Mouse (Mus musculus) leukemia stem cell, adult 10-12 weeks (primary cell): ENCODE results near the gene Mettl16. TPM values are rescaled to one million over a fixed set of nuclear protein-coding genes. Genes with fewer than 3 reads are reported as not detected.

Source experiments
- polyA plus RNA-seq: library from polyadenylated mRNA; stranded (reverse); fragments of >175 nt; gene quantifications from 2 replicates; pipeline ENCODE4 v1.2.3, GENCODE M21; 2012; ENCODE audit warnings: low replicate concordance

Gene Mettl16
- 5.4 and 14.9 TPM in 2 replicates for polyA plus RNA-seq

GRCm38 (mm10) chr11:74770595-74771207, at the start of gene Mettl16:
Gene Mettl16, plus strand, starts transcription at chr11:74770830.

GRCm38 (mm10) chr11:74724235-74724791, 46.3 kb upstream of the Mettl16 start, which contains the start of gene Pafah1b1:
Gene Pafah1b1, minus strand, starts transcription at chr11:74724670.

GRCm38 (mm10) chr11:74830256-74831161, 59.9 kb downstream of the Mettl16 start, which contains the start of gene Mnt:
Gene Mnt, plus strand, starts transcription at chr11:74830920.

Other genes starting within 250 kb of the Mettl16 start
- gene Rap1gap2, start 159.9 kb upstream of the Mettl16 start, polyA plus RNA-seq: 7.6 and 11.8 TPM in 2 replicates
- gene Ccdc92b, start 151.2 kb upstream of the Mettl16 start, polyA plus RNA-seq: 1.0 and 2.7 TPM in 2 replicates
- 34.7 and 56.1 TPM in 2 replicates for gene Cluh, start 121.3 kb upstream of the Mettl16 start, polyA plus RNA-seq
- gene Pafah1b1, start 46.2 kb upstream of the Mettl16 start, polyA plus RNA-seq: 7.3 and 21.5 TPM in 2 replicates
- 99.3 and 178 TPM in 2 replicates for gene Mnt, start 60.1 kb downstream of the Mettl16 start, polyA plus RNA-seq
- gene Sgsm2, start 126.2 kb downstream of the Mettl16 start, polyA plus RNA-seq: 7.2 and 7.9 TPM in 2 replicates
- gene Tsr1, start 127.2 kb downstream of the Mettl16 start, polyA plus RNA-seq: 9.9 and 29.0 TPM in 2 replicates
- 29.1 and 63.7 TPM in 2 replicates for gene Smg6, start 155.0 kb downstream of the Mettl16 start, polyA plus RNA-seq
- gene Srr, start 155.1 kb downstream of the Mettl16 start, polyA plus RNA-seq: 0.73 and 1.3 TPM in 2 replicates